Mouse (Mus musculus) right cerebral cortex, adult 2 months (tissue): Measurements from ENCODE around the gene Ankrd9.

Experiments used
- DNase-seq, 2 experiments: peaks; one replicate each; pipeline ENCODE4 v3.0.0; 2021 to 2022; ENCODE audit warnings: low spot score in 2 of 2

Ankrd9 gene

GRCm38 (mm10) chr12:110978607-110979406 lies at the start of gene Ankrd9:
TSS of gene Ankrd9 (minus strand) at chr12:110979040.
- DNase-seq: peak; percentile 92 to 93

GRCm38 (mm10) chr12:111021577-111021976 lies 42.7 kb upstream of the Ankrd9 start:
- DNase-seq: no peak

GRCm38 (mm10) chr12:111021138-111021537 lies 42.3 kb upstream of the Ankrd9 start:
- no peak for DNase-seq

- no peak for DNase-seq
Measured at GRCm38 (mm10) chr12:111019086-111019485, 40.2 kb upstream of the Ankrd9 start.

- DNase-seq: no peak
Measured at GRCm38 (mm10) chr12:111018068-111018467, 39.2 kb upstream of the Ankrd9 start.

- no peak for DNase-seq
Measured at GRCm38 (mm10) chr12:111016807-111017206, 38.0 kb upstream of the Ankrd9 start.

- DNase-seq: no peak
Measured at GRCm38 (mm10) chr12:111009615-111010257, 30.9 kb upstream of the Ankrd9 start.

GRCm38 (mm10) chr12:111008500-111009490 lies 30.0 kb upstream of the Ankrd9 start:
- DNase-seq: no peak

- no peak for DNase-seq
Measured at GRCm38 (mm10) chr12:111007134-111008103, 28.6 kb upstream of the Ankrd9 start.

GRCm38 (mm10) chr12:111006339-111006738 lies 27.5 kb upstream of the Ankrd9 start:
- no peak for DNase-seq

GRCm38 (mm10) chr12:111005803-111006202 lies 27.0 kb upstream of the Ankrd9 start:
- DNase-seq: no peak

- no peak for DNase-seq
Measured at GRCm38 (mm10) chr12:111004142-111004541, 25.3 kb upstream of the Ankrd9 start.

- DNase-seq: no peak
Measured at GRCm38 (mm10) chr12:111000956-111001355, 22.1 kb upstream of the Ankrd9 start.

- DNase-seq: no peak
Measured at GRCm38 (mm10) chr12:110999820-111000219, 21.0 kb upstream of the Ankrd9 start.

GRCm38 (mm10) chr12:110998092-110998491 lies 19.3 kb upstream of the Ankrd9 start:
- DNase-seq: no peak

- DNase-seq: no peak
Measured at GRCm38 (mm10) chr12:110994666-110995065, 15.8 kb upstream of the Ankrd9 start.

- no peak for DNase-seq
Measured at GRCm38 (mm10) chr12:110993226-110993625, 14.4 kb upstream of the Ankrd9 start.

GRCm38 (mm10) chr12:110992771-110993170 lies 13.9 kb upstream of the Ankrd9 start:
- DNase-seq: no peak

GRCm38 (mm10) chr12:110992128-110992553 lies 13.3 kb upstream of the Ankrd9 start:
- peak; percentile 90 to 92 for DNase-seq

- DNase-seq: peak; percentile 46 to 49
Measured at GRCm38 (mm10) chr12:110991361-110992127, 12.7 kb upstream of the Ankrd9 start.
